Mouse (Mus musculus): ENCODE measurements around the gene Lrrc9.

- TF ChIP-seq EP300 (IDR thresholded peaks at IDR 0.05; ENCODE audit: insufficient read depth, low read depth, low read length) (no peak), POLR2A (IDR thresholded peaks at IDR 0.05; ENCODE audit: insufficient read depth, low read depth, low read length) (no peak), CTCF (IDR thresholded peaks at IDR 0.05) (no peak)
These were observed 3.9 kb upstream of the Lrrc9 start for GRCm38 (mm10) chr12:72437676-72438341.

Measured in heart, adult 2 months (tissue).